Mouse (Mus musculus) cerebellum, adult 2 months (tissue): ENCODE measurements around the gene Ruvbl2. TPM values are rescaled to one million over a fixed set of nuclear protein-coding genes. Genes with fewer than 3 reads are reported as not detected.

ENCODE experiments used
- DNase-seq, 2 experiments: peaks; one replicate each; pipeline ENCODE4 v3.0.0; 2021
- H3K27ac ChIP-seq: fragments of 200-500 bp; 2 replicates; pipeline ENCODE4 v1.5.1; 2012; ENCODE audit warnings: low read length, control low read depth, inconsistent platforms; ENCODE audit not compliant: insufficient read depth
- H3K27me3 ChIP-seq: fragments of 200-500 bp; 2 replicates; pipeline ENCODE4 v1.6.1; 2012; ENCODE audit warnings: inconsistent platforms, mild to moderate bottlenecking, low read length, moderate library complexity; ENCODE audit not compliant: control insufficient read depth, insufficient read depth
- H3K4me1 ChIP-seq: fragments of 200-500 bp; 2 replicates; pipeline ENCODE4 v1.6.1; 2011; ENCODE audit warnings: low read length; ENCODE audit not compliant: control insufficient read depth, insufficient read depth
- H3K4me3 ChIP-seq: fragments of 200-500 bp; replicated peaks from 2 replicates; pipeline ENCODE3; 2011; ENCODE audit warnings: mild to moderate bottlenecking, low read depth, low read length, control low read depth; ENCODE audit not compliant: insufficient read depth
- CTCF ChIP-seq: fragments of 200-500 bp; IDR thresholded peaks from 2 replicates; pipeline ENCODE4 v1.5.1; 2011; ENCODE audit warnings: low read depth, mild to moderate bottlenecking, control low read depth, low read length, moderate library complexity, borderline replicate concordance; ENCODE audit not compliant: insufficient read depth
- POLR2A ChIP-seq: fragments of 200-500 bp; IDR thresholded peaks from 2 replicates; pipeline ENCODE4 v1.6.1; 2011; ENCODE audit warnings: low read length, control low read depth, borderline replicate concordance; ENCODE audit not compliant: insufficient read depth
- WGBS: fragments of 180-500 bp; shearing (Covaris S2); methylation state at CpG from one replicate; pipeline ENCODE4 v1.1.7; 2018; 5-methylcytosine and 5-hydroxymethylcytosine counted together
- polyA plus RNA-seq: library from polyadenylated mRNA; depleted of rRNA; stranded (reverse); fragments of >200 nt; gene quantifications from 2 replicates; pipeline ENCODE4 v1.2.3, GENCODE M21; 2012

Ruvbl2 gene
- polyA plus RNA-seq, 1 experiment = 56.8 TPM

- Histone ChIP-seq H3K4me1 (no peaks in the 10 kb centered on the region), H3K4me3 (no peak overlapping the region), H3K27me3 (no peaks in the 10 kb centered on the region; the same call in 1 of the 2 replicates), H3K27ac (no peak overlapping the region)
- no peak for DNase-seq
- WGBS = 3% methylated on average over 26 of the region's 27 CpGs
- TF ChIP-seq POLR2A (no peak), CTCF (no peak)
Measured at GRCm38 (mm10) chr7:45413864-45414739, 23.8 kb downstream of the Ruvbl2 start.

GRCm38 (mm10) chr7:45413113-45413863 is 24.6 kb downstream of the Ruvbl2 start, which contains the start of gene Ntf5:
Ntf5 (plus strand) TSS chr7:45413695.
- no peak for DNase-seq
- no peaks in the 10 kb centered on the region for H3K4me1 ChIP-seq
- no peak within 1 kb of the TSS for H3K27ac ChIP-seq
- no peak within 1 kb of the TSS for H3K4me3 ChIP-seq
- H3K27me3 ChIP-seq = no peaks in the 10 kb centered on the region; the same call in 1 of the 2 replicates
- 4% methylated on average over 44 of the region's 45 CpGs for WGBS
- no peak for TF ChIP-seq CTCF
- TF ChIP-seq POLR2A = no peak

GRCm38 (mm10) chr7:45412421-45412820 is 25.5 kb downstream of the Ruvbl2 start:
- Histone ChIP-seq H3K27ac (no peak overlapping the region), H3K4me3 (no peak overlapping the region), H3K27me3 (no peaks in the 10 kb centered on the region; the same call in 1 of the 2 replicates), H3K4me1 (no peaks in the 10 kb centered on the region)
- DNase-seq = no peak
- TF ChIP-seq POLR2A (no peak), CTCF (no peak)
- WGBS = 91% methylated on average over 2 of the region's 2 CpGs

- peaks cover 6% of the 10 kb centered on the region; the same call in 1 of the 2 replicates for H3K27me3 ChIP-seq
- TF ChIP-seq CTCF (no peak), POLR2A (no peak)
- 83% methylated on average over 8 of the region's 8 CpGs for WGBS
- no peaks in the 10 kb centered on the region; the same call in 1 of the 2 replicates for H3K4me1 ChIP-seq
- DNase-seq = no peak
- no peak overlapping the region for H3K27ac ChIP-seq
- no peak overlapping the region for H3K4me3 ChIP-seq
Measured at GRCm38 (mm10) chr7:45409497-45410163, 28.3 kb downstream of the Ruvbl2 start.

- Histone ChIP-seq H3K4me3 (no peak overlapping the region), H3K4me1 (no peaks in the 10 kb centered on the region; the same call in 1 of the 2 replicates), H3K27ac (no peak overlapping the region), H3K27me3 (peaks cover 6% of the 10 kb centered on the region; the same call in 1 of the 2 replicates)
- no peak for DNase-seq
- TF ChIP-seq POLR2A (no peak), CTCF (no peak)
- 86% methylated on average over 17 of the region's 17 CpGs for WGBS
Measured at GRCm38 (mm10) chr7:45408949-45409348, 28.9 kb downstream of the Ruvbl2 start.

GRCm38 (mm10) chr7:45408351-45408750 is 29.5 kb downstream of the Ruvbl2 start:
- Histone ChIP-seq H3K27ac (no peak overlapping the region), H3K27me3 (peaks cover 6% of the 10 kb centered on the region; the same call in 1 of the 2 replicates), H3K4me1 (no peaks in the 10 kb centered on the region; the same call in 1 of the 2 replicates), H3K4me3 (no peak overlapping the region)
- 71% methylated on average over 7 of the region's 7 CpGs for WGBS
- no peak for DNase-seq
- TF ChIP-seq CTCF (no peak), POLR2A (no peak)

GRCm38 (mm10) chr7:45407836-45408235 is 30.1 kb downstream of the Ruvbl2 start:
- H3K4me3 ChIP-seq = no peak overlapping the region
- no peaks in the 10 kb centered on the region; the same call in 1 of the 2 replicates for H3K4me1 ChIP-seq
- H3K27me3 ChIP-seq = peaks cover 6% of the 10 kb centered on the region; the same call in 1 of the 2 replicates
- DNase-seq = no peak
- 62% methylated on average over 10 of the region's 10 CpGs for WGBS
- TF ChIP-seq CTCF (no peak), POLR2A (no peak)
- no peak overlapping the region for H3K27ac ChIP-seq
